1 mouse cellular context compared by ENCODE assay signal in genomic region chr4:32574604-32575003, GRCm38 (mm10).
TF ChIP-seq lines count a peak whose summit lies in the region.

No protein-coding gene starts in this region.

TF ChIP-seq in CH12.LX, 34 proteins besides CTCF, POLR2A, EP300 and RAD21 (continued from another document):
- TF ChIP-seq MAX (IDR thresholded peaks at IDR 0.05; ENCODE audit: low read length), result no peak
- no peak for TF ChIP-seq HCFC1 (IDR thresholded peaks at IDR 0.05; ENCODE audit: low read depth, low read length)
- TF ChIP-seq POLR2AphosphoS2 (IDR thresholded peaks at IDR 0.05; ENCODE audit: low read depth, low read length), result no peak
- TF ChIP-seq TCF12 (IDR thresholded peaks at IDR 0.05; ENCODE audit: low read depth, low read length), result no peak
- no peak for TF ChIP-seq MXI1 (IDR thresholded peaks at IDR 0.05; ENCODE audit: low read depth, low read length)
- TF ChIP-seq USF2 (conservative IDR thresholded peaks at IDR 0.05; ENCODE audit: low read depth, low read length), result no peak
- no peak for TF ChIP-seq SMC3 (IDR thresholded peaks at IDR 0.05; ENCODE audit: low read depth, low read length)
- no peak for TF ChIP-seq ZNF384 (IDR thresholded peaks at IDR 0.05; ENCODE audit: low read depth, low read length)
- TF ChIP-seq CHD1 (IDR thresholded peaks at IDR 0.05; ENCODE audit: low read depth, low read length), result no peak
